Mouse (Mus musculus) liver, postnatal 0 days (tissue): ENCODE results near the gene Spc24.

ENCODE experiments used
- CTCF ChIP-seq: sonication (generic); IDR thresholded peaks from 2 replicates; pipeline ENCODE4 v1.5.1; 2016; ENCODE audit warnings: antibody characterized with exemption, low read depth
- EP300 ChIP-seq: IDR thresholded peaks from 2 replicates; pipeline ENCODE4 v1.6.1; 2016; ENCODE audit warnings: antibody characterized with exemption, low read depth, mild to moderate bottlenecking

GRCm38 (mm10) chr9:21774353-21774752 lies 14.2 kb upstream of the Spc24 start:
- TF ChIP-seq CTCF (no peak), EP300 (no peak)
